Mouse (Mus musculus) MEL-GATA-1-ER (cell line): ENCODE results near the gene Ppp4c.

ENCODE experiments used
- DNase-seq: peaks from one replicate; pipeline ENCODE4 v3.0.0-alpha.2; 2012; ENCODE audit warnings: low read depth; ENCODE audit errors: extremely low read depth

Gene Ppp4c

DNA sequence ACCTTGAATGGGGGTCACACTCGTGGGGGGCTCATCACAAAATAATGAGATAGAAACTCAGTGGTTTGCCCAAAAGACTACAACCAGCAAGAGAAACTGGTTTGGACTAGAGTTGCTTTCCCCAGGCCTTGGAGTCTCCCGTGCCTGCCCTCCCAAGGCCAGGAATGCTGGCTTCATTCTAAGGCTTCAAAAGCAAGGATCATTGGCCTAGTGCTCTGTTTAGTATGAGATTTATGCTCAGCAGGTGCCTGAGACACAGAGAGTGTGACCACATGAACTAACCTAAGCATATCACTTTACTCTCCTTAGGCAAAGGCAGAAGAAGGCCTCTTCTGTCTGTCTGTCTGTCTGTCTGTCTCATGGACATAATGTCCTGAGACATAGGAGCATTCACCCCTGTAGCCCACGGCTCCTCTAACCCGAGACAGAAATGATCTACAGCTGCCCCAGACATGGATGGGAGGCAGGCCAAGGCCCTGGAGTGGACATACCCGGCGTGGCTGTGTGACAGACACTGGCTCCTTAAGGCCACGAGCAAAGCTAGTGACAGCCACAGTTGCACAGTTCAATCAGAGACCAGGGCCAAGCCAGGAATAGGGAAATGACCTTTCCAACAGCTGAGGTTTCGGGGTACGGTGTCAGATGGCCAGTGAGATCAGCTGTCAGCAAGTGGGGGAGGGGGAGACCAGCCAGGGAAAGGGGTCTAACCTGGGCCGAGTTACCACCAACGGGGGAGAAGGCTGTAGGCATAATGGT, 10.0 kb upstream of the Ppp4c start:
- no peak for DNase-seq

DNA sequence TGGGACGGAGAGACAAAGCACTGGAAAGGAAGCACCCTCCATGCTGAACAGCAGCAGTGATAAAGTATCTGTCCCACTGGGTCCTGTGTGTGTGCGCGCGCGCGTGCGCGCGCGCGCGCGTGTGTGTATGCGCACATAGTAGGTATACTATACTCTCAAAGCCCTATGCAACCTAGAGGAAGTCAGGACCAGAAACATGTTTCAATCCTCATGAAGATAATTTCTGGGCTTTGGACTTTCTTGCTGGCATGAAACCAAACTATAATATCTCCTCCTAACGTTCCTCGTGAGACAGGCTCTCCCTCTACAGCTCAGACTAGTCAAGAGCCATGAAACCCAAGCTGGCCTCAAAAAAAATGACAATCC, 8.7 kb upstream of the Ppp4c start:
- no peak for DNase-seq

DNA sequence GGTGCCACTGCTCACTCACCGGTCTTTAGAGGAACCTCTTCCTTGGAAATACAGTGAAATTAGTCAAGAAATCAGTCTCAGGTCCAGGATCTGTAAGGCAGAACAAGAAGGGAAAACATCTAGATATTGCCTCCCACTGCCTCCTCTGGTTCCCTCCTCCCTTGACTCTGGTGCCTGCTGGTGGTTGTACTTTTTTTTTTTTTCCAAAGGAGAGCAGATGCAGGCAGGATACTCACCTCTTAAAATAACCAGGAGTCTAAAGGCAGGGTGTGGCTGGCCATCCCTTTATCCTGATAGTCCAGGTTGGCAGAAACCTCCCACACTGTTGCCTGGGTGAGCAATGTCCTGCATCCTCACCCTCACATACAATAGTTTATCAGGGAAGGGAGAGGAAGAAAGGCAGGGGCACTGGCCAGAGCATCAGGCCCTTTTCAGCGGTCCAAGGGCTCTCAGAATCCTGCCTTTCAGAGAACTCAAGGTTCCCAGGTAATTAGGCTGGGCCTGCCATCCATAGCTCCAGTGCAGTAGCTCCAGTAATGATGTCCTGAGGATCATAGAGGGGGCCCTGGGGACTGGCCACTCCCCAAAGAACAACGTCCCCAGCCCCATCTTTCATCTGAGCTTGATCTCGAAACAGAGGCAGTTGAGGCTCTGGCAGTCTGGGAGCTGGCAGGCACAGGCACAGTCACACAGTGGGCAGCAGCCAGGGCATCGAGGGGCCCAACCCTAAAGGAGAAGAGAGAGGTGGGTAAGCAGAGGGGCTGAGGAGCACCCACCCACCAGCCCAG, 8.2 kb upstream of the Ppp4c start:
- DNase-seq = no peak

DNA sequence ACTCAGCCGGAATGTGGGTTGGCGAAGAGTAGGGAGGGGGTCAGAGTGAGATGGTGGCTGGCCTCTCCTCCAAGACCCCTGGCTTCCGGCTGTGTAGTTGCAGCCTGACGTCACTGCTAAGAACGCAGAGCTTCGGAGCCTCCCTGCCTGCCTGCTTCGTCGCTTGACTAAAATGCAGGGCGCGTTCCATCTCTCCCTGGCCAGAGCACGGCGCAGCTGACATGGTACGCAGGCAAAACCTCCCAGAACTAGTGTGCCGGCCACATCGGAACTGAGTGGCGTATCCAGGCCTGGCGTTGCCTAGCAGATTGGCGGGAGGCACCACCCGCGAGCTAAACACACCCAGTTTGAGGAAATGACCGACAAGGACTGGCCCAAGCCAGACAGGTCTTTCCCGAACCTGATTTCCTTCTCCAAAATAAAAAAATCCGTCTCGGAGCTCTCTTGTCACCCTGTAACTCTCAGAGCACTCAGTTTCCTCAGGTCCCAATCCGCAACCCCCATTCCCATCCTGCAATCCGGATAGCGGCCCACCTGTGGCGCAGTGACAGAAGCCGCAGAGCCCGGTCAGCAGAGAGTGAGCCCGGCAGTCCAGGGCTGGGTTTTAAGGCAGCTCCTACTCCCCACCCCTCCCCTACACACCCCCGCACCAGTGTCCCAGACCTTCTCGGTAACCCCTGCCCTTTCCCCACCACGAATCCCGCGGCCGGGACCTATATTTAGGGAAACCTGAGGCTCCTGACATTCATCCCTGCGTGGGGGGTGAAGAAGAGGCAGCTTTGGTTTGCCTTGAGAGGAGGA, 7.4 kb upstream of the Ppp4c start:
- peak; percentile 80 for DNase-seq

DNA sequence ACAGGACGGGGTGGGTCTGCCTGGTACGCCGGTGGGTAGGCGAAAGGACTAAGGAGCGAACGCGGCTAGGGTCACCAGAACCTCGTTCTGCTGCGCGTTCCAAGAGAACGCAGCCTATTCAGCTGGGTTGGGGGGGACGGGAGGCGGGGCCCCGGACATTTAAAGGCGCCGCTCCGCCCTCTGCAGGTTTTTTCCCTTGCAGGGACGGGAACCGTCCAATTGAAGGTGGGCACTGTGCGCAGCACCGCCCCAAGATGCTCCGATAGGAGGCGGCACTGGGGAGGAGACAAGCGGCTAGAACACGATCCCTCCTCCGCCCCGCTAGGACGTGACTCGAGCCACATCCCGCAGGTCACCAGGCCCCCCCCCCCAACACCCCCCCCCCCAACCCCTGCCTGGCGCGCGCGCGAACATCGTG, 6.8 kb upstream of the Ppp4c start:
- peak; percentile 90 for DNase-seq

- DNase-seq = no peak
These were observed 6.1 kb upstream of the Ppp4c start for GRCm38 (mm10) chr7:126798127-126799049.

DNA sequence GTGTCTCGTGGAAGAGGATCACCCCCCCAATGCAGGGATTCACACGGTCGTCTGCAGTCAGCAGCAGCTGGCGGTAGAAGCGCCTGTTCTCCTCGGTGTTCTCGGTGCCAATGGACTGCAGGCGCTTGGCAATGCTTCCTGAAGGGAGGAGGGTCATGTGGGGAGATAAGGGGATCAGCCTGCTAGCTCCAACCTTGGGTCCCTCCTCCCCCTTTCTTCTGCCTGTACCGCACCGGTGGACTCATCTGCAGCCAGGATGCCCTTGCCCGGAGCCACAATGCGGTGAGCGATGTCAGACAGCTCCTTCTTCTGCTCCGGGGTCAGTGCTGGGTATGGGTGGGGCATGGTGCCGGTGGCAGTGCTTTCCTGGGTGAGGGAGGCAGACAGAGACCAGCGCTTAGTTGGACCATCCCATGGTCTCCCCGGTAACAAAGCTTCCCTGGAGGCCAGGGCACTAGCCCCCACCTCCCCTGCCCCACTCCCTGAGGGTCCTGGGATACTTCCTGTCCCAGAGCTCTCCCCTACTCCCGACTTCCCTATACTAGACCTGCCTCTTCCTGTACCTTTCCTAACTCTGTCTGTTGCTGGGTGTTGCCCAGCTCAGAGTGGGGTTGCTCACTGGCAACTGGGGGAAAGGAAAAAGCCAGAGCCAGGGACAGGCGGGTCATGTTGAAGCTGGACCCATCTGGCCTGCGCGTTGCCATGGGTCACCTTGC, 5.3 kb upstream of the Ppp4c start, which contains the start of gene Fam57b:
Gene Fam57b (plus strand): TSS at position 258 of the 716 bp plus-strand sequence.
- no peak for DNase-seq

DNA sequence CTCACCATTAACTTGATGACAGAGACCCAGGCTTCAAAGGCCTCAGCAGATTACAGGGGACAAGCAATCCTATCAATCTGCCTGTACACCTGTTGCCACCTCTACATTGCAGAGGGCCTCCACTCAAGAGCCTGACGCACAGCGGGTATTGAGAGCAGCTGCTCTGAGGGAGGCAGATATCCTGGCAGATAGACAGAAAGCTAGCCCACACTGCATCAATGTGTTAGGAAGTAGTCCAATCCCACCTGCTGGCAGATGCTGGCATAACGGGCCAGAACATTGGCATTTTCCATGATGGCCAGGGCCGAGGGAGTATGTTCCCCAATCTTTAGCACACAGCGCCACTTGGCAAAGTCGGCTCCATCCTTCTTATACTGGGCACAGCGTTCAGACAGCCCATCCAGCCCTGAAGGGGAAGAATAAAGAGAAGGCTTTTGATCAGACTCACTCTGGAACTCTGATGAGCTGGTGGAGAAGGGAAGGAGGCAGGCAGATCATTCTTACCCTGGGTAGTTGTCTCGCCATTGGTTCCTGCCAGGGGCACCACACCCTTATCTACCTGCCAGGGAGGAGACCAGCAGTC, 4.1 kb upstream of the Ppp4c start:
- DNase-seq = no peak

GRCm38 (mm10) chr7:126795387-126796317, 3.4 kb upstream of the Ppp4c start:
- DNase-seq = no peak

DNA sequence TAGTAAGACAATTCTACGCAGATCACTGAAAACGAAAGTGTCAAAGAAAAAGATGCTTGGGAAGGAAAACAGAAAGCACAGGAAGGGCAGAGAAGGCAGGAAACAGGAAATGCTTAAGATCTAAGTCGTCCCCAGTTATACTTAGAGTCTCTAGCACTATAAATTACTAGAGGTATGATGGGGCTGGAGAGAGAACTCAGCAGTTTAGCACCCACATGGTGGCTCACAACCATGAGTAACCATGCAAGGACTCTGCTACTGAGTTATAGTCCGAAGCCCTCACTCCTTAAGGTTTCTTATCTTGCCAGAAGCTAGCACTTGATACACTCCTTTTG, 1.9 kb upstream of the Ppp4c start:
- no peak for DNase-seq

GRCm38 (mm10) chr7:126793456-126794270, 1.4 kb upstream of the Ppp4c start:
- DNase-seq = no peak

- no peak for DNase-seq
These were observed 586 bp upstream of the Ppp4c start for GRCm38 (mm10) chr7:126792721-126793443.

GRCm38 (mm10) chr7:126789141-126789540, 3.2 kb downstream of the Ppp4c start:
- no peak for DNase-seq

DNA sequence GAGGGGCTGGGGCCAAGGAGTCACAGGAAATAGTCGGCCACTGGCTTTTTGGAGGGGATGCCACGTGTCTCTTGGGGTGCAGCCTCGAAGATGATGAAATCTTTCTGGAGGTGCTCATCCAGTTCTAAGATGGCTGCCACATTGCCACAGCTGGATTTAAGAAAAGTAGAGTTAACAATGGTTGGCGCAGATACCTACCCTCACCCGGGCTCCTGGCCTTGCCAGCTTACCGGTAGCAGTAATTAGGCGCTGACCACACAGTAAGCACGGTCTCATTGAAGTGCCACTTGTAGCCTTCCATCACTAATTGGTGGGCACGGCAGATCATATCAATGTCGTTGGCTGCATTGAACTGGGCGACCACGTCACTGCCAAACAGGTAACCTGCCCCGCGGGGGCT, 6.2 kb downstream of the Ppp4c start:
- DNase-seq = no peak

DNA sequence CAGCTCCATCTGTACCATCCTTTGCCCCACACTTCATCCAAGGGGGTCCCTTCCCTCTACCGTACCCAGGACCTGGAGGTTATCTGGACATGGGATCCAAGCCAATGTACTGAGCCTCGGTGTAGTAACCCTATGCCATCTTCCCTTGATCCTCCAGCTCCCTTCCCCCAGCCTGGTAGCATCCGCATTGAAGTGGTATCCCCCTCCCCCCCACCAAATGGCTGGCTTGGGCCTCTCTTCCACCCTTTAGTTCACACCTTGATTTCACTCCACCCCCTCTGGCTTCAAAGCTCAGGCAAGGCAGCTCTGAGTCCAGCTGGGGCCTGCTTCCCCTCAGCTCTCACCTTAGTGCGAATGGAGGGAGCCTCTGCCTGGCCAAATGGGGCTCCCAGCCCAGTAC, 7.2 kb downstream of the Ppp4c start:
- no peak for DNase-seq

- no peak for DNase-seq
These were observed 7.8 kb downstream of the Ppp4c start for GRCm38 (mm10) chr7:126784469-126784868.

- DNase-seq = no peak
These were observed 9.6 kb downstream of the Ppp4c start for GRCm38 (mm10) chr7:126782693-126783092.
